Mouse (Mus musculus): Measurements from ENCODE around the gene Gm37240.

DNA sequence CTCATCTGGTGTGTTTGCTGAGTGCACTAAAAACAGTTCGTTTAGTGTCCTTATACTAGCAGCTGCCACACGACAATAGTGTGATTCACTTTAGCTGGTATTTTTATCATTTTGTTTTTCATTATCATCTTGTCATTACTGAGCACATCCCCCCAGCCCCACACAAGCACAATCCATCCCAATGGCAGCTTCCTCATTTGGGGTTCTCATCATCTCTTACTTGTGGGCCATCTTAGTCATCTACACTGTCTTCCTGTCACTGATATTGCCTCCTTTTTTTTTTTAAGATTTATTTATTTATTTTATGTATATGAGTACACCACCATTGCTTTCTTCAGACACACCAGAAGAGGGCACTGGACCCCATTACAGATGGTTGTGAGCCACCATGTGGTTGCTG lies 1268.7 kb downstream of the Gm37240 start:
- TF ChIP-seq CTCF (IDR thresholded peaks at IDR 0.05; ENCODE audit: borderline replicate concordance, extremely low read depth, insufficient read depth, insufficient read length) (no peak), POLR2A (IDR thresholded peaks at IDR 0.05; ENCODE audit: borderline replicate concordance, extremely low read depth, insufficient read depth, insufficient read length, poor library complexity, severe bottlenecking) (no peak)
